ENCODE assay signal across 8 mouse cellular contexts in genomic region chr4:132532981-132533916, GRCm38 (mm10). TPM values are rescaled to one million over a fixed set of nuclear protein-coding genes. Genes with fewer than 3 reads are reported as not detected.
A peak's percentile ranks its signal among the peaks of the same experiment; 100 is the strongest.
DNase-seq lines count a peak whose midpoint lies in the region; ATAC-seq and TF ChIP-seq lines count a peak whose summit lies in the region.

TSS of gene Atpif1 (minus strand) at chr4:132533659.

- TF ChIP-seq POLR2A in CH12.LX (IDR thresholded peaks at IDR 0.05; ENCODE audit: low read depth, low read length) = no peak; the same call in 1 of the 2 replicates

- dilution Hi-C loops in CH12.LX (cut with MboI; ENCODE audit: extremely low pct_ligation_motif_present, extremely low pct_unique_long_range_greater_than_20kb, low sequenced_read_pairs) = no loop called here

- in situ Hi-C loops in CH12.LX (cut with MboI; ENCODE audit: low pct_ligation_motif_present, low pct_unique_long_range_greater_than_20kb, low sequenced_read_pairs) = no loop called here

- H3K27ac ChIP-seq in CH12.LX (ENCODE audit: insufficient read depth, low read depth) = peak within 1 kb of the TSS; percentile 86
- peak within 1 kb of the TSS; percentile 76 for H3K27ac ChIP-seq in forebrain, embryonic 11.5 days (ENCODE audit: low read depth, low read length)
- H3K27ac ChIP-seq in heart, embryonic 16.5 days (ENCODE audit: low read length) = peak within 1 kb of the TSS; percentile 95
- H3K27ac ChIP-seq in liver, postnatal 0 days (ENCODE audit: low read depth) = peak within 1 kb of the TSS; percentile 94
- peak within 1 kb of the TSS; percentile 99 for H3K27ac ChIP-seq in neural tube, embryonic 15.5 days (replicated peaks)

- peaks cover 2 to 34% of the 10 kb centered on the region in 2 experiments for H3K36me3 ChIP-seq in CH12.LX (replicated peaks in 1 of 2; ENCODE audit: control insufficient read depth in 1 of 2, insufficient read depth in 1 of 2, low read length in 1 of 2)
- peaks cover 5% of the 10 kb centered on the region; the same call in 1 of the 2 replicates for H3K36me3 ChIP-seq in forebrain, embryonic 11.5 days (ENCODE audit: control insufficient read depth, insufficient read depth, low read length)
- H3K36me3 ChIP-seq in heart, embryonic 16.5 days (ENCODE audit: control insufficient read depth, insufficient read depth) = peaks cover 18% of the 10 kb centered on the region
- H3K36me3 ChIP-seq in liver, postnatal 0 days (replicated peaks; ENCODE audit: insufficient read depth, low read length) = peaks cover 15% of the 10 kb centered on the region
- H3K36me3 ChIP-seq in neural tube, embryonic 15.5 days = peaks cover 18% of the 10 kb centered on the region

- DNase-seq in CH12.LX (ENCODE audit: extremely low read depth) = peak; percentile 96
- DNase-seq in c-Kit-positive CD71-negative TER-119-negative erythroid progenitor cells, embryonic 14.5 days (ENCODE audit: low read depth) = peak; percentile 92
- DNase-seq in forebrain, embryonic 11.5 days (ENCODE audit: low spot score) = peak; percentile 95
- peak; percentile 95 to 96 for DNase-seq in kidney, postnatal 36 days
- peak; percentile 97 for DNase-seq in liver, postnatal 0 days
- DNase-seq in testis, postnatal 14 days (ENCODE audit: low spot score) = peak; percentile 92

- H3K9me3 ChIP-seq in CH12.LX (replicated peaks; ENCODE audit: low read length) = no peaks in the 10 kb centered on the region
- H3K9me3 ChIP-seq in forebrain, embryonic 11.5 days (ENCODE audit: control insufficient read depth, low read length) = no peaks in the 10 kb centered on the region
- H3K9me3 ChIP-seq in heart, embryonic 16.5 days (replicated peaks; ENCODE audit: control insufficient read depth, low read length) = no peaks in the 10 kb centered on the region
- no peaks in the 10 kb centered on the region for H3K9me3 ChIP-seq in liver, postnatal 0 days (ENCODE audit: low read length)
- no peaks in the 10 kb centered on the region for H3K9me3 ChIP-seq in neural tube, embryonic 15.5 days (replicated peaks)

- H3K27me3 ChIP-seq in CH12.LX (replicated peaks) = no peaks in the 10 kb centered on the region
- no peaks in the 10 kb centered on the region for H3K27me3 ChIP-seq in forebrain, embryonic 11.5 days (ENCODE audit: control insufficient read depth, insufficient read depth, low read length)
- no peaks in the 10 kb centered on the region for H3K27me3 ChIP-seq in heart, embryonic 16.5 days (ENCODE audit: control insufficient read depth, insufficient read depth, low read length)
- H3K27me3 ChIP-seq in liver, postnatal 0 days (ENCODE audit: insufficient read depth, low read length) = no peaks in the 10 kb centered on the region
- no peaks in the 10 kb centered on the region for H3K27me3 ChIP-seq in neural tube, embryonic 15.5 days (replicated peaks)

- TF ChIP-seq CTCF in CH12.LX (conservative IDR thresholded peaks at IDR 0.05 in 1 of 2, IDR thresholded peaks at IDR 0.05 in 1 of 2; ENCODE audit: low read depth in 2 of 2, low read length in 2 of 2) = no peak
- no peak for TF ChIP-seq CTCF in liver, postnatal 0 days (IDR thresholded peaks at IDR 0.05; ENCODE audit: low read depth)

- no peak for TF ChIP-seq EP300 in CH12.LX (IDR thresholded peaks at IDR 0.05; ENCODE audit: low read length)
- peak; percentile 34 for TF ChIP-seq EP300 in liver, postnatal 0 days (IDR thresholded peaks at IDR 0.05; ENCODE audit: low read depth)

- ATAC-seq in forebrain, embryonic 11.5 days (replicated peaks; ENCODE audit: low FRiP score) = peak; percentile 90
- ATAC-seq in heart, embryonic 16.5 days (replicated peaks; ENCODE audit: extremely low read depth, insufficient read depth, low FRiP score) = peak; percentile 79
- ATAC-seq in liver, postnatal 0 days = peak; percentile 77
- peak; percentile 94 for ATAC-seq in neural tube, embryonic 15.5 days (ENCODE audit: low FRiP score)

- under 1% methylated on average over 63 of the region's 63 CpGs for WGBS in forebrain, embryonic 11.5 days
- WGBS in heart, embryonic 16.5 days = under 1% methylated on average over 63 of the region's 63 CpGs
- under 1% methylated on average over 63 of the region's 63 CpGs for WGBS in liver, postnatal 0 days (ENCODE audit: insufficient replicate concordance)
- WGBS in neural tube, embryonic 15.5 days = under 1% methylated on average over 63 of the region's 63 CpGs

- peak within 1 kb of the TSS; percentile 78 to 92 (median 89) for H3K4me3 ChIP-seq in CH12.LX (replicated peaks in 1 of 3; ENCODE audit: low read depth in 2 of 3, low read length in 2 of 3, poor library complexity in 1 of 3)
- peak within 1 kb of the TSS; percentile 77 for H3K4me3 ChIP-seq in forebrain, embryonic 11.5 days (ENCODE audit: low read depth, low read length)
- peak within 1 kb of the TSS; percentile 78 for H3K4me3 ChIP-seq in heart, embryonic 16.5 days (ENCODE audit: low read length)
- peak within 1 kb of the TSS; percentile 69 for H3K4me3 ChIP-seq in liver, postnatal 0 days (ENCODE audit: low read depth, low read length)
- H3K4me3 ChIP-seq in neural tube, embryonic 15.5 days (replicated peaks) = peak within 1 kb of the TSS; percentile 89

- H3K4me2 ChIP-seq in CH12.LX (ENCODE audit: insufficient read depth, low read depth, poor library complexity, severe bottlenecking) = peak within 1 kb of the TSS; percentile 99
- H3K4me2 ChIP-seq in forebrain, embryonic 11.5 days (ENCODE audit: low read depth, low read length, severe bottlenecking) = peak within 1 kb of the TSS; percentile 94
- peak within 1 kb of the TSS; percentile 78 for H3K4me2 ChIP-seq in heart, embryonic 16.5 days (ENCODE audit: low read depth, low read length)
- peak within 1 kb of the TSS; percentile 77 for H3K4me2 ChIP-seq in liver, postnatal 0 days (ENCODE audit: low read depth, low read length)
- H3K4me2 ChIP-seq in neural tube, embryonic 15.5 days = peak within 1 kb of the TSS; percentile 79

- H3K9ac ChIP-seq in CH12.LX (ENCODE audit: insufficient read depth, low read depth) = peak within 1 kb of the TSS; percentile 96
- peak within 1 kb of the TSS; percentile 93 for H3K9ac ChIP-seq in forebrain, embryonic 11.5 days (ENCODE audit: low read length)
- peak within 1 kb of the TSS; percentile 92 for H3K9ac ChIP-seq in heart, embryonic 16.5 days (ENCODE audit: low read length)
- H3K9ac ChIP-seq in liver, postnatal 0 days (replicated peaks) = peak within 1 kb of the TSS; percentile 79
- peak within 1 kb of the TSS; percentile 99 for H3K9ac ChIP-seq in neural tube, embryonic 15.5 days (replicated peaks)

- peaks cover 33% of the 10 kb centered on the region for H3K79me2 ChIP-seq in CH12.LX (replicated peaks; ENCODE audit: control insufficient read depth, extremely low read depth, insufficient read depth, poor library complexity, severe bottlenecking)

- H3K4me1 ChIP-seq in CH12.LX (ENCODE audit: control insufficient read depth in 1 of 2, insufficient read depth in 2 of 2) = peaks cover 6 to 41% of the 10 kb centered on the region in 2 experiments
- peaks cover 8% of the 10 kb centered on the region; the same call in 1 of the 2 replicates for H3K4me1 ChIP-seq in forebrain, embryonic 11.5 days (replicated peaks; ENCODE audit: control insufficient read depth, insufficient read depth, low read length)
- peaks cover 31% of the 10 kb centered on the region for H3K4me1 ChIP-seq in heart, embryonic 16.5 days (ENCODE audit: control insufficient read depth, insufficient read depth, low read length)
- peaks cover 41% of the 10 kb centered on the region; the same call in 1 of the 2 replicates for H3K4me1 ChIP-seq in liver, postnatal 0 days (ENCODE audit: insufficient read depth)
- H3K4me1 ChIP-seq in neural tube, embryonic 15.5 days = peaks cover 41% of the 10 kb centered on the region

- no peak for TF ChIP-seq RAD21 in CH12.LX (IDR thresholded peaks at IDR 0.05; ENCODE audit: low read depth, low read length)

TF ChIP-seq in CH12.LX, 34 proteins besides CTCF, POLR2A, EP300 and RAD21:
- TF ChIP-seq IRF4 (IDR thresholded peaks at IDR 0.05; ENCODE audit: low read depth, low read length) = 0 out of 2 replicates have a peak, but pooled peaks have one; percentile 4
- no peak for TF ChIP-seq BHLHE40 (IDR thresholded peaks at IDR 0.05; ENCODE audit: low read depth, low read length)
- TF ChIP-seq MXI1 (IDR thresholded peaks at IDR 0.05; ENCODE audit: low read depth, low read length) = peak; percentile 2; the same call in 1 of the 2 replicates
- TF ChIP-seq NELFE (IDR thresholded peaks at IDR 0.05; ENCODE audit: low read depth, low read length) = no peak; the same call in 1 of the 2 replicates
- peak; percentile 32; the same call in 1 of the 2 replicates for TF ChIP-seq CHD2 (IDR thresholded peaks at IDR 0.05; ENCODE audit: low read length)
- TF ChIP-seq ETS1 (conservative IDR thresholded peaks at IDR 0.05; ENCODE audit: low read depth, low read length) = no peak
- TF ChIP-seq RCOR1 (conservative IDR thresholded peaks at IDR 0.05; ENCODE audit: low read depth, low read length) = no peak
- TF ChIP-seq MEF2A (IDR thresholded peaks at IDR 0.05; ENCODE audit: borderline replicate concordance, low read depth, low read length) = no peak
- TF ChIP-seq POLR2AphosphoS2 (IDR thresholded peaks at IDR 0.05; ENCODE audit: low read depth, low read length) = 0 out of 2 replicates have a peak, but pooled peaks have one; percentile 33
- TF ChIP-seq TBP (conservative IDR thresholded peaks at IDR 0.05; ENCODE audit: low read depth, low read length) = peak; percentile 44; the same call in 1 of the 2 replicates
- peak; percentile 4; the same call in 1 of the 2 replicates for TF ChIP-seq ZMIZ1 (IDR thresholded peaks at IDR 0.05; ENCODE audit: low read depth, low read length)
- TF ChIP-seq MAFK (IDR thresholded peaks at IDR 0.05; ENCODE audit: insufficient replicate concordance, low read length) = no peak
- no peak for TF ChIP-seq MAX (IDR thresholded peaks at IDR 0.05; ENCODE audit: low read length)
- TF ChIP-seq TCF12 (IDR thresholded peaks at IDR 0.05; ENCODE audit: low read depth, low read length) = peak; percentile 24; the same call in 1 of the 2 replicates
- no peak for TF ChIP-seq USF1 (IDR thresholded peaks at IDR 0.05; ENCODE audit: low read depth, low read length)
- TF ChIP-seq HCFC1 (IDR thresholded peaks at IDR 0.05; ENCODE audit: low read depth, low read length) = no peak; the same call in 1 of the 2 replicates
TF ChIP-seq in CH12.LX: peak in this region for 7.

RNA-seq across cellular contexts. Expression of gene Atpif1, which starts in this region (rescaled TPM):
- total RNA-seq in CH12.LX (2012; rRNA removed) (263 and 292 TPM in 2 replicates), CH12.LX (2014; rRNA removed) (342 and 353 TPM in 2 replicates)
- 397 TPM in 2 replicates for polyA plus RNA-seq in CH12.LX (2012; ENCODE audit: insufficient read length, low read depth)
- polyA plus RNA-seq in forebrain, embryonic 11.5 days (2014; fragmentation: Nextera tagmentation; extraction: Ambion mirVana) = 905 and 906 TPM in 2 replicates
- polyA plus RNA-seq in heart, embryonic 16.5 days (2015; fragmentation: Nextera tagmentation; extraction: Ambion mirVana) = 1,312 and 1,561 TPM in 2 replicates
- polyA plus RNA-seq in liver, postnatal 0 days (2015; fragmentation: Nextera tagmentation; extraction: Ambion mirVana) = 935 and 945 TPM in 2 replicates
- polyA plus RNA-seq in neural tube, embryonic 15.5 days (2015; fragmentation: Nextera tagmentation; extraction: Ambion mirVana) = 1,367 and 1,513 TPM in 2 replicates

Comparison
In these comparisons a context has a peak if more than half of its experiments do, and no peak if none do; other contexts are left out.
1. Peak in every context shown above with its lines: DNase-seq, ATAC-seq, H3K4me3 ChIP-seq and H3K27ac ChIP-seq.